Mouse (Mus musculus) cerebellum, adult 8-10 months (tissue): ENCODE data around the gene Gtf3a.
A peak's percentile ranks its signal among the peaks of the same experiment; 100 is the strongest.
"Not testable (repeated sequence)": the region's sequence is repeated elsewhere in the genome, so short reads cannot be mapped to it uniquely, and the experiment has no call there.

Experiments
- DNase-seq: peaks from one replicate; pipeline ENCODE4 v3.0.0; 2022

Gene Gtf3a

GRCm38 (mm10) chr5:146948508-146949088 is at the start of gene Gtf3a:
Gene Gtf3a, plus strand, starts transcription at chr5:146948657.
- DNase-seq, result peak; percentile 71

DNA sequence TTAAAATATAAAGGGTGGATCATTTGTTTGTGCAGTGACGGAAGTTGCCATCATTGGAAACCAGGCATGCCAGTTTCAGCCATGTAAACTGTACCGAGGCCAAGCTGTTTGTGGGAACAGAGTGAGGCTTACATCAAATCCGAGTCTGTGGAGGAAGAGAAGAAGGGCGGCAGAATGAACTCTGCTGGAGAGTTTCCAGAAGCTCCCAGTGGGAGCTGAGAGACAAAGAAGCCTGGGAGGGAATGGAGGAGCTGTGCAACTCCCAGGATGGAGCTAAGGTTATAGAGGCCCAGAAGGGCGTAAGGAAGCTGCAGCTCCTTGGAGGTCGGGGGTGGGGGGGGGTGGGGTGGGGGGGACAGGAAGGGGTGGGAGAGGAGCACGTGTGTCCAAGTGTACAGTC is 48.1 kb upstream of the Gtf3a start:
- DNase-seq, result no peak

GRCm38 (mm10) chr5:146901501-146901900 is 47.0 kb upstream of the Gtf3a start:
- no peak for DNase-seq

GRCm38 (mm10) chr5:146904404-146904803 is 44.1 kb upstream of the Gtf3a start:
- peak; percentile 74 for DNase-seq

DNA sequence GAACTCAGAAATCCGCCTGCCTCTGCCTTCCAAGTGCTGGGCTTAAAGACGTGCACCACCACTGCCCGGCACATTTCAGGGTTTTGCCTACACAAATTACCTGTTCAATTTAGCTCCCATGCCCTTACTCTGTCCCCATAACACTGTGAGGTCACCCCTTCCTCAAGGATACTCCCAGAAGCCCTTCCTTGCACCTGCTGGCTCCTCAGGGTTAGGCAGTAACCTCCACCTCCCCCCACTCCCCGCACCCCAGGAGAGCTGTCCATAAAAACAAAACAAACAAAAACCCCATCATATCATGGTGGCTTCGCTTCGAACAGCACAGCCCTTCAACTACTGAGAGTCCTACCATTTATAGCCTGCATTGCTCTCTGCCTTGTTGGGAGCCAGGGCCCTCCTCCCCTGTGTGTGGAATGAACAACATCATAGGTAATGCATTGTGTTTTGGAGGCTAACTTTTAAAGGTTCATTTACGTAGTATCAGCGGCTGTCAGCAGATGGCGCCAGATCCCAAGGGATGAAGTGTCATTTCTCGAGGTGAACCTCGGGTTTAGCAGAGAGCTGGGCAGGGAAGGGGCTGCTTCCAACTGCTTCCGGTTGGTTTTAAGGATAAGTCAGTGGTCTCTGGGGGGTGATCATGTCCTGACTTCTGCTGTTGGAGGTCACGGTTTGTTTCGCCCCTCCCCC is 42.8 kb upstream of the Gtf3a start:
- DNase-seq, result peak; percentile 63

DNA sequence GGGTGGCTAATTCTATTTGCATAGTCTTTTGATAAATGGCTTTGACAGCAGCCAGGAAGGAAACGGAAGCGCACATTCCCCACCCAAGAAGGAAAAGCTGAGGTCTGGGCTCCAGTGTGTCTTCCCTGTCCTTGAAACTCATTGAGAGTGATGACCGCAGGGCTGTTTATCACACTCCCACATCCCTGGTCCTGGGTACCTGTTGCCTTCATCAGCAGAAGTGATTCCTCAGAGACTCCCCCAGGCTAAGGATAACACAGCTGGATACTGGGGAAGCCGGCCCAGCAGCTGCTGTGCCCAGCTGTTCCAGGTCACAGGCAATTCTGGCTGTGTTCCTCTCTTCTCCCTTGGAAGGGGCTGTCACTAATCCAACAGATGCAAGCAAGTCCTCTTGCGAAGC is 40.9 kb upstream of the Gtf3a start:
- DNase-seq, result no peak

DNA sequence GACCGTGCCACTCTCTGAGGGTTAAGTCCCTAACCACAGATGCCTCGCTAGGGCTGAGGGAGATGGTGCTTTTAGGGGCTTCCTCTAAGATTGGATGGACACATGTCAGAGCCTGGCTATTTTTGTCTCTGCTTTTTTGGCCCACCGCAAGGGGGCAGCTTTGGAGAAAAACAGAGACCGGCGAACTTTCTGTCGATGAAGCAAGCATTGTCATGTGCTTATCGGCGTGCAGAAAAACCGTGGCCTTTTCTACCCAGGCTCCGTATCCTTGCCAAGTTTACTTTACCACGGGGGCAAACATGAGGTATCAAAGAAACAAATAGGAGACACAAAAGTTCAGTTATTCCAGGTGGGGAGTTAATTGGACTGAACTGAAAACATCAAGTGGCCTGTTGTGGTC is 39.8 kb upstream of the Gtf3a start:
- DNase-seq, result no peak

- no peak for DNase-seq
Observed at GRCm38 (mm10) chr5:146912206-146912605, 36.3 kb upstream of the Gtf3a start.

GRCm38 (mm10) chr5:146913355-146913754 is 35.1 kb upstream of the Gtf3a start:
- no peak for DNase-seq

DNA sequence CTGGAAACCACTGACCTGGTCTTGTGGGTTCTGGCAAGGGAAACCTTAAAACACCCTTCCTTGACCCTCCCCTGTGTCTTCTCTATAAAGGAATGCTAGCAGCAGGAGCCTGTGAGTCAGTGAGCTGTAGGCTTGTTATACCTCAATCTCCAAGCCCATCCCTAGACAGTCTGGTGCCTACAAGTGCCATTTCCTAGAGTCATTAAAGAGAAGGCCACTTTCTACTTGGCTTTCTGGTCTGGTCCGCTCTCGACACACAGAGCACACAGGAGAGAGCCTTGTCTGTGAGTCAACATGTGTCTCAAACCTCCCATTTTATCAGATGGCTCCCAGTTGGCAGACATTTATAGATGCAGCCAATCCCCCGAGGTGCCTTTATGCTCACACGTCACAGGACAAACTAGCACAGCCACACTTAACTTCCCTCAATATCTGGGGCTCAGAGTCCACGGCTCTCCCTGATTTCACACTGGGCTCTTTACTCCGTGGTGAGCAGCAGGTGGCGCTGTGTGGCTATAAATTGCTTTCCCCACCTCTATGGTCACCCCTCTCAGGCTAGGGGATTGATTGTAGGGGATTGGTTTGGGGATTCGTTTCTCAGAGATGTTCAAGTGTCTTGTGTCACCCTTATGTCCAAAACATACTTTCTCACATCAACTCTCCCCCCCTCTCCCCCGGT is 34.2 kb upstream of the Gtf3a start:
- DNase-seq, result peak; percentile 24

GRCm38 (mm10) chr5:146916273-146916672 is 32.2 kb upstream of the Gtf3a start:
- no peak for DNase-seq

GRCm38 (mm10) chr5:146916806-146917205 is 31.7 kb upstream of the Gtf3a start:
- DNase-seq, result no peak

- DNase-seq, result not testable (repeated sequence)
Observed at GRCm38 (mm10) chr5:146917357-146917756, 31.1 kb upstream of the Gtf3a start.

GRCm38 (mm10) chr5:146919874-146920273 is 28.6 kb upstream of the Gtf3a start:
- no peak for DNase-seq

- no peak for DNase-seq
Observed at GRCm38 (mm10) chr5:146920314-146921161, 27.9 kb upstream of the Gtf3a start.

GRCm38 (mm10) chr5:146921224-146921623 is 27.2 kb upstream of the Gtf3a start:
- no peak for DNase-seq

DNA sequence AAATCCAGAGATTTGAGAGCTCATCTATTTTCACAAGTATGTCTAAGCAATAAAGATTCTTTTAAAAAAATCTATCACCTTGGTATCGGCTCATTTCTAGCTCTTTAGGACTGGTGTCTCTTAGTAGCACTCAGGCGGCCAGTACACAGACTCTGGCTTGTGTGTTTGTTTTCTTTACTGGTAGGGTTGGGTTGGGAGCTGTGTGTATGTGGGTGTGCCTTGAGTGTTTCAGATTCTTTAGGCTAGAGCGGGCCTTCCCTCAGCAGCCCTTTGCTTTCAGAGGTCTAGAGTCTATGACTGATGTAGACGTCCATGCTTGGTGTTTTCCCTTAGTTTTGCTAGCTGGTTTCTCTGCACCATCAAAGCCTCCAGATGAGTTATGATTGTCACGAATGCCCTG is 24.9 kb upstream of the Gtf3a start:
- no peak for DNase-seq

DNA sequence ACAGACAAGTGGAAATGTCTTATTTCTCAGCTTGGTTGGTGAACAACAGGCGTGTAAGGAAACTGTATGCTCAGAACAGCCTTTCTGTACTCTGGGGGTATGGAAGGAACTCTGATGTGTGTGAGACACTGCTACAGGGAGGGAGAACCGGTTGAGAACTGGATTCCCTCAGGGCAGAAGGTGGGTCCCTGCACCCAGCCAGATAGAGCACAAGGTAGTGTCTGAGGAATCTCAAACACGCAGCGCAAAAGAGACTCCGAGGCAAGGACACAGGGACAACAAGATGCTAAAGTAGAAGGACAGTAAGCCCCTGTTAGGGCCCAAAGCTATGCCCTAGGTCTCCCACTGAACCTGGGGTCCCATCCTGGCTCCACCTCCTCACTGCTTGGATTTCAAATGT is 21.8 kb upstream of the Gtf3a start:
- DNase-seq, result no peak

DNA sequence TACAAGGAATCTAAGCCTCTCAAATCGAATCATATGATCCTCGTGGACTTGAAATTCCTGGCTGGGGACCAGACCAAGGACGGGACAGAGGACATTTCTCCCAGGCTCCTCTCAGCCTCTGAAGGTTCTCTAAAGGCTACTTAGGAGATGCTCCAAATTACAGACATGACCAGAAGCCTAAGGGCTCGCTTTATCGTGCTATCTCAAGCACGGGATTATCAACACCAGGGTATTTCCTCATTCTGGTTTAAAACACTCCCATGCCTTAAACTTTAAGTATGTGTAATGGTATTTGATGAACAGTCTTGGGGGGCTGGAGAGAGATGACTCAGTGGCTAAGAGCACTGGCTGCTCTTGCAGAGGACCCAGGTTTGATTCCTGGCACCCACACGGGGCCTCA is 17.0 kb upstream of the Gtf3a start:
- no peak for DNase-seq

- DNase-seq, result no peak
Observed at GRCm38 (mm10) chr5:146931904-146932553, 16.4 kb upstream of the Gtf3a start.

DNA sequence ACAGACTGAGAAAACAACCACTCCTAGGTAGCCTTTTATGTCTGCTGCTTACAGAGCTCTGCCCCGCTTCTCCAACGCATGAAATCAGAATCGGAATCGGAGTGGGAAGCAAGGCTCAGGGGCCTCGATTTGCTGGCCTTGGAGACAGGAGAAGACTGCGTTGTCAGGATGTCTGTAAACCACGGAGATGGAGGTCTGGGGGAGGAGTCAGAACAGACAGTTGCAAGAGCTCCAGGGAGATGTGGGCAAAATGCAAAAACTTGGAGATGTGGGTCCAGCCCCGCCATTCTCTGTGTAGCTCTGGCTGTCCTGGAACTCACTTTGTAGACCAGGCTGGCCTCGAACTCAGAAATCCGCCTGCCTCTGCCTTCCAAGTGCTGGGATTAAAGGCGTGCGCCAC is 15.0 kb upstream of the Gtf3a start:
- DNase-seq, result no peak

DNA sequence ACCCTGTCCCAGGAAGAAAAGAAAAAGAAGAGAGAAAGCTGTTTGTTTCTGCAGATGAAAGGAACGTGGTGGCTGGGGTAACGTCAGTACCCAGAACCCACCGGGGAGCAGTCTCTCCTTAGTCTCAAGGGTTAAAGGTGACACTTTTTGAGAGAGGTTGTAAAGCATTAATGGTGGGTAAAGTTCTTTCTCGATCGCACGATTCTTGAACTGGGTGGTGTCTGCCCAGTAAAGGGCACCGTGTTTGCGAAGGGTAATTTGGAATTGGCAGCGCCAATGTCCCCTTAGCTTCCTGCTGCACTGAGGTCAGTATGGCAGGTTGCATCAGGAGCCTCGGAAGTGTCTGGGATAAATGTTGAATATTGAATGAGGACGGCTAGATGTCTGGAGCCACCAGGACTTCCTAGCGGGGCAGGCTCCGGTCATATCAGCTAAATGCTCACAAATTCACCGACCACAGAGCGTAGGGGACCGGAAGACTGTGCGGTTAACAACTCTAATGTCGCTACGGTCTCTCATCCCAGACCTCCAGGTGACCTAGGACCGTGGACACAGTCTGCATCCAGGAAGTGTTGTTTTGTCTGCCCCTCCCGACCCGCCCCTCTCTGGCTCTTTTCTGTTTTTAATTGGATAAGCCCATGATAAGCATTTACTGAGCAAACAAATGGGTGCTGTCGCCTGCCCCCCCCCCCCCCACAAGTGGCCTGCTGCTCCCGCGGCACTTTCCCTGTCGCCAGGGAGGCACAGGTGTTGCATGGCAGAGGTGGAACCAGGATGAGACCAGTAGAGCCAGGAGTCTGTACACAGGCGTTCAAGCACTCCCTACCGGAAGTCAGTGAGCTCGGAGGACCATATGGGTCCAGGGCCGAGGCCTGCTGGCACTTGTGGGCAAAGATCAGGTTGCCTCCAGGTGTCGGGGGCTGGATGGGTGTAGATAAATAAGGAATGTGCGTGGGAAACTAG is 10.6 kb upstream of the Gtf3a start:
- no peak for DNase-seq
